Comparison of ENCODE assay signal across 21 mouse cellular contexts in genomic region chr14:45090011-45090410, GRCm38 (mm10).
DNase-seq lines count a peak whose midpoint lies in the region; ATAC-seq lines count a peak whose summit lies in the region.
"Had no signal": no experiment of that assay in that cellular context is flagged by ENCODE, and none has a peak within 500 bp of the region (broad histone marks: within the 10 kb centered on the region; RNA-seq: fewer than 3 reads in every experiment).

No protein-coding gene starts in this region.

- 78% methylated on average over 4 of the region's 4 CpGs for WGBS in heart, embryonic 11.5 days (ENCODE audit: insufficient replicate concordance)
- 87% methylated on average over 4 of the region's 4 CpGs for WGBS in kidney, embryonic 16.5 days

- H3K27ac ChIP-seq in heart, embryonic 11.5 days (ENCODE audit: low read depth, low read length): no peak overlapping the region
- H3K27ac ChIP-seq in kidney, embryonic 16.5 days (ENCODE audit: low read length): no peak overlapping the region
- H3K27ac ChIP-seq: embryonic facial prominence, embryonic 12.5 days; forebrain, embryonic 12.5 days; heart, embryonic 13.5 days; hindbrain, embryonic 15.5 days; intestine, embryonic 15.5 days had no signal

- H3K4me1 ChIP-seq in heart, embryonic 11.5 days (ENCODE audit: control insufficient read depth, insufficient read depth, low read length): no peaks in the 10 kb centered on the region
- H3K4me1 ChIP-seq in kidney, embryonic 16.5 days (ENCODE audit: insufficient read depth, low read length): no peaks in the 10 kb centered on the region
- H3K4me1 ChIP-seq: embryonic facial prominence, embryonic 12.5 days; forebrain, embryonic 12.5 days; heart, embryonic 13.5 days; hindbrain, embryonic 15.5 days; intestine, embryonic 15.5 days had no signal

- no peak overlapping the region for H3K4me2 ChIP-seq in heart, embryonic 11.5 days
- no peak overlapping the region for H3K4me2 ChIP-seq in kidney, embryonic 16.5 days (replicated peaks; ENCODE audit: low read depth, low read length)
- H3K4me2 ChIP-seq: embryonic facial prominence, embryonic 12.5 days; forebrain, embryonic 12.5 days; heart, embryonic 13.5 days; hindbrain, embryonic 15.5 days; intestine, embryonic 15.5 days had no signal

- no peaks in the 10 kb centered on the region for H3K36me3 ChIP-seq in heart, embryonic 11.5 days (ENCODE audit: control insufficient read depth, insufficient read depth, low read length)
- H3K36me3 ChIP-seq in kidney, embryonic 16.5 days (ENCODE audit: insufficient read depth, low read length): no peaks in the 10 kb centered on the region
- H3K36me3 ChIP-seq: embryonic facial prominence, embryonic 12.5 days; forebrain, embryonic 12.5 days; heart, embryonic 13.5 days; hindbrain, embryonic 15.5 days; intestine, embryonic 15.5 days had no signal

- H3K4me3 ChIP-seq in heart, embryonic 11.5 days (ENCODE audit: low read depth, low read length): no peak overlapping the region
- no peak overlapping the region for H3K4me3 ChIP-seq in kidney, embryonic 16.5 days (ENCODE audit: low read length)
- H3K4me3 ChIP-seq: embryonic facial prominence, embryonic 12.5 days; forebrain, embryonic 12.5 days; heart, embryonic 13.5 days; hindbrain, embryonic 15.5 days; intestine, embryonic 15.5 days had no signal

- H3K9ac ChIP-seq in heart, embryonic 11.5 days (ENCODE audit: low read depth, low read length): no peak overlapping the region
- H3K9ac ChIP-seq in kidney, embryonic 16.5 days (replicated peaks; ENCODE audit: low read length): no peak overlapping the region
- H3K9ac ChIP-seq: embryonic facial prominence, embryonic 12.5 days; forebrain, embryonic 12.5 days; heart, embryonic 13.5 days; hindbrain, embryonic 15.5 days; intestine, embryonic 15.5 days had no signal

- H3K9me3 ChIP-seq in heart, embryonic 11.5 days (replicated peaks; ENCODE audit: control insufficient read depth, low read length): no peaks in the 10 kb centered on the region
- no peaks in the 10 kb centered on the region for H3K9me3 ChIP-seq in kidney, embryonic 16.5 days (ENCODE audit: low read length)
- H3K9me3 ChIP-seq: embryonic facial prominence, embryonic 12.5 days; forebrain, embryonic 12.5 days; heart, embryonic 13.5 days; hindbrain, embryonic 15.5 days; intestine, embryonic 15.5 days had no signal

- DNase-seq in heart, adult 11 months: peak; percentile 27
- DNase-seq in 416B (ENCODE audit: low read depth) (peak; percentile 59), adipocyte (ENCODE audit: low spot score) (peak; percentile 73)
- peak; percentile 9 for DNase-seq in induced T-regulatory cell, adult 2 months (ENCODE audit: low read depth)
- DNase-seq in cerebellum, postnatal 4 days (ENCODE audit: low spot score in 2 of 2): no peak
- DNase-seq: cerebellum, adult 18-20 months; cerebellum, adult 9-11 months; cerebellum, postnatal 36 days; embryo, embryonic 11 days; gastrocnemius, postnatal 10 days; heart, postnatal 36 days; kidney, adult 18-20 months had no signal

- no peak for ATAC-seq in heart, embryonic 11.5 days (replicated peaks; ENCODE audit: insufficient number of reproducible peaks, low FRiP score, low TSS enrichment)
- no peak for ATAC-seq in kidney, embryonic 16.5 days (ENCODE audit: low FRiP score, low TSS enrichment)
- ATAC-seq: forebrain, embryonic 16.5 days; intestine, embryonic 15.5 days; Patski had no signal

- H3K27me3 ChIP-seq in heart, embryonic 11.5 days (ENCODE audit: control insufficient read depth, insufficient read depth, low read length): no peaks in the 10 kb centered on the region
- H3K27me3 ChIP-seq in kidney, embryonic 16.5 days (ENCODE audit: insufficient read depth, low read length): no peaks in the 10 kb centered on the region
- H3K27me3 ChIP-seq: embryonic facial prominence, embryonic 12.5 days; forebrain, embryonic 12.5 days; heart, embryonic 13.5 days; hindbrain, embryonic 15.5 days; intestine, embryonic 15.5 days; Patski had no signal

Comparison
In these comparisons a context has a peak if more than half of its experiments do, and no peak if none do; other contexts are left out.
1. DNase-seq: peak in heart, adult 11 months (single experiment), 416B (single experiment), adipocyte (single experiment) and induced T-regulatory cell, adult 2 months (single experiment); none in cerebellum, postnatal 4 days (0 of 2).